Mouse (Mus musculus): ENCODE measurements at regions not wholly inside any gene's neighbourhood (a gene's known extent, or its start where the extent isn't known, plus 50 kb on each side); places are given as distances from the start of the nearest gene placed in this dataset.

- WGBS = 68% methylated on average over 1 of the region's 1 CpGs
- H3K4me1 ChIP-seq (ENCODE audit: control insufficient read depth, insufficient read depth, low read length) = no peaks in the 10 kb centered on the region
- H3K4me3 ChIP-seq (ENCODE audit: insufficient read depth, low read depth, low read length) = no peak overlapping the region
- no peak overlapping the region for H3K27ac ChIP-seq (ENCODE audit: insufficient read depth, low read depth, low read length)
- no peak for TF ChIP-seq POLR2A (IDR thresholded peaks at IDR 0.05; ENCODE audit: insufficient read depth, low read depth, low read length)
- TF ChIP-seq CTCF (IDR thresholded peaks at IDR 0.05; ENCODE audit: insufficient read depth, low read depth, low read length) = no peak
Observed at GRCm38 (mm10) chr12:114562440-114562839, 1018.7 kb downstream of the Adam6a start.

- H3K4me3 ChIP-seq (ENCODE audit: insufficient read depth, low read depth, low read length) = no peak overlapping the region
- no peaks in the 10 kb centered on the region for H3K4me1 ChIP-seq (ENCODE audit: control insufficient read depth, insufficient read depth, low read length)
- TF ChIP-seq CTCF (IDR thresholded peaks at IDR 0.05; ENCODE audit: insufficient read depth, low read depth, low read length) (no peak), POLR2A (IDR thresholded peaks at IDR 0.05; ENCODE audit: insufficient read depth, low read depth, low read length) (no peak)
- no peak overlapping the region for H3K27ac ChIP-seq (ENCODE audit: insufficient read depth, low read depth, low read length)
- 53% methylated on average over 5 of the region's 5 CpGs for WGBS
Observed at GRCm38 (mm10) chr12:114562978-114563377, 1019.3 kb downstream of the Adam6a start.

- no peak overlapping the region for H3K27ac ChIP-seq (ENCODE audit: insufficient read depth, low read depth, low read length)
- H3K4me3 ChIP-seq (ENCODE audit: insufficient read depth, low read depth, low read length) = no peak overlapping the region
- H3K4me1 ChIP-seq (ENCODE audit: control insufficient read depth, insufficient read depth, low read length) = no peaks in the 10 kb centered on the region
- TF ChIP-seq CTCF (IDR thresholded peaks at IDR 0.05; ENCODE audit: insufficient read depth, low read depth, low read length) = no peak
- no peak for TF ChIP-seq POLR2A (IDR thresholded peaks at IDR 0.05; ENCODE audit: insufficient read depth, low read depth, low read length)
- WGBS = 35% methylated on average over 1 of the region's 1 CpGs
Observed at GRCm38 (mm10) chr12:114563683-114564082, 1020.0 kb downstream of the Adam6a start.

- H3K4me3 ChIP-seq (ENCODE audit: insufficient read depth, low read depth, low read length) = no peak overlapping the region
- WGBS = 67% methylated on average over 2 of the region's 2 CpGs
- no peak overlapping the region for H3K27ac ChIP-seq (ENCODE audit: insufficient read depth, low read depth, low read length)
- no peak for TF ChIP-seq POLR2A (IDR thresholded peaks at IDR 0.05; ENCODE audit: insufficient read depth, low read depth, low read length)
- no peak for TF ChIP-seq CTCF (IDR thresholded peaks at IDR 0.05; ENCODE audit: insufficient read depth, low read depth, low read length)
- no peaks in the 10 kb centered on the region for H3K4me1 ChIP-seq (ENCODE audit: control insufficient read depth, insufficient read depth, low read length)
Observed at GRCm38 (mm10) chr12:114564329-114564728, 1020.6 kb downstream of the Adam6a start.

GRCm38 (mm10) chr12:114583371-114583770, 1039.7 kb downstream of the Adam6a start:
- TF ChIP-seq CTCF (IDR thresholded peaks at IDR 0.05; ENCODE audit: insufficient read depth, low read depth, low read length) (no peak), POLR2A (IDR thresholded peaks at IDR 0.05; ENCODE audit: insufficient read depth, low read depth, low read length) (no peak)
- 58% methylated on average over 1 of the region's 1 CpGs for WGBS
- Histone ChIP-seq H3K4me1 (ENCODE audit: control insufficient read depth, insufficient read depth, low read length) (no peaks in the 10 kb centered on the region), H3K4me3 (ENCODE audit: insufficient read depth, low read depth, low read length) (no peak overlapping the region), H3K27ac (ENCODE audit: insufficient read depth, low read depth, low read length) (no peak overlapping the region)

- TF ChIP-seq CTCF (IDR thresholded peaks at IDR 0.05; ENCODE audit: insufficient read depth, low read depth, low read length) (no peak), POLR2A (IDR thresholded peaks at IDR 0.05; ENCODE audit: insufficient read depth, low read depth, low read length) (no peak)
- WGBS = 60% methylated on average over 2 of the region's 2 CpGs
- Histone ChIP-seq H3K4me3 (ENCODE audit: insufficient read depth, low read depth, low read length) (no peak overlapping the region), H3K4me1 (ENCODE audit: control insufficient read depth, insufficient read depth, low read length) (no peaks in the 10 kb centered on the region), H3K27ac (ENCODE audit: insufficient read depth, low read depth, low read length) (no peak overlapping the region)
Observed at GRCm38 (mm10) chr12:114587227-114587626, 1043.5 kb downstream of the Adam6a start.

GRCm38 (mm10) chr12:114597672-114598071, 1054.0 kb downstream of the Adam6a start:
- Histone ChIP-seq H3K27ac (ENCODE audit: insufficient read depth, low read depth, low read length) (no peak overlapping the region), H3K4me1 (ENCODE audit: control insufficient read depth, insufficient read depth, low read length) (no peaks in the 10 kb centered on the region), H3K4me3 (ENCODE audit: insufficient read depth, low read depth, low read length) (no peak overlapping the region)
- TF ChIP-seq CTCF (IDR thresholded peaks at IDR 0.05; ENCODE audit: insufficient read depth, low read depth, low read length) (no peak), POLR2A (IDR thresholded peaks at IDR 0.05; ENCODE audit: insufficient read depth, low read depth, low read length) (no peak)
- WGBS = 78% methylated on average over 1 of the region's 1 CpGs

GRCm38 (mm10) chr12:114609171-114609570, 1065.5 kb downstream of the Adam6a start:
- TF ChIP-seq POLR2A (IDR thresholded peaks at IDR 0.05; ENCODE audit: insufficient read depth, low read depth, low read length) = no peak
- no peak for TF ChIP-seq CTCF (IDR thresholded peaks at IDR 0.05; ENCODE audit: insufficient read depth, low read depth, low read length)
- Histone ChIP-seq H3K27ac (ENCODE audit: insufficient read depth, low read depth, low read length) (no peak overlapping the region), H3K4me3 (ENCODE audit: insufficient read depth, low read depth, low read length) (no peak overlapping the region), H3K4me1 (ENCODE audit: control insufficient read depth, insufficient read depth, low read length) (no peaks in the 10 kb centered on the region)

- Histone ChIP-seq H3K4me3 (ENCODE audit: insufficient read depth, low read depth, low read length) (no peak overlapping the region), H3K4me1 (ENCODE audit: control insufficient read depth, insufficient read depth, low read length) (no peaks in the 10 kb centered on the region), H3K27ac (ENCODE audit: insufficient read depth, low read depth, low read length) (no peak overlapping the region)
- 69% methylated on average over 2 of the region's 2 CpGs for WGBS
- TF ChIP-seq CTCF (IDR thresholded peaks at IDR 0.05; ENCODE audit: insufficient read depth, low read depth, low read length) = no peak
- no peak for TF ChIP-seq POLR2A (IDR thresholded peaks at IDR 0.05; ENCODE audit: insufficient read depth, low read depth, low read length)
Observed at GRCm38 (mm10) chr12:114612108-114612507, 1068.4 kb downstream of the Adam6a start.

- no peak overlapping the region for H3K4me3 ChIP-seq (ENCODE audit: insufficient read depth, low read depth, low read length)
- no peak for TF ChIP-seq POLR2A (IDR thresholded peaks at IDR 0.05; ENCODE audit: insufficient read depth, low read depth, low read length)
- no peak overlapping the region for H3K27ac ChIP-seq (ENCODE audit: insufficient read depth, low read depth, low read length)
- WGBS = 57% methylated on average over 3 of the region's 3 CpGs
- no peaks in the 10 kb centered on the region for H3K4me1 ChIP-seq (ENCODE audit: control insufficient read depth, insufficient read depth, low read length)
Observed at GRCm38 (mm10) chr12:114615179-114615578, 1071.5 kb downstream of the Adam6a start.

Data from olfactory bulb, adult 2 months (tissue).